Mouse (Mus musculus) stomach, embryonic 14.5 days (tissue): Measurements from ENCODE around the gene Faxc. TPM values are rescaled to one million over a fixed set of nuclear protein-coding genes. Genes with fewer than 3 reads are reported as not detected.

Experiments
- ATAC-seq: fragments of 200-750 bp; cut with Nextera tagmentation; 2 replicates; pipeline ENCODE4 v1.8.0; 2017; ENCODE audit warnings: low read depth, moderate TSS enrichment; ENCODE audit not compliant: insufficient number of reproducible peaks, insufficient read depth, low FRiP score
- H3K27ac ChIP-seq: fragments of 300-500 bp; sonication (generic); 2 replicates; pipeline ENCODE4 v1.5.1; 2014; ENCODE audit warnings: mild to moderate bottlenecking, low read length, moderate library complexity, mixed read lengths
- H3K27me3 ChIP-seq: fragments of 300-500 bp; sonication (generic); 2 replicates; pipeline ENCODE4 v1.6.1; 2014; ENCODE audit warnings: low read length, control low read depth, mixed read lengths; ENCODE audit not compliant: control insufficient read depth, insufficient read depth
- H3K36me3 ChIP-seq: fragments of 300-500 bp; sonication (generic); 2 replicates; pipeline ENCODE4 v1.6.1; 2014; ENCODE audit warnings: mild to moderate bottlenecking, control low read depth, low read length, moderate library complexity, mixed read lengths; ENCODE audit not compliant: control insufficient read depth, insufficient read depth
- H3K4me1 ChIP-seq: fragments of 300-500 bp; sonication (generic); 2 replicates; pipeline ENCODE4 v1.6.1; 2014; ENCODE audit warnings: low read length, control low read depth, mixed read lengths; ENCODE audit not compliant: control insufficient read depth, insufficient read depth
- H3K4me2 ChIP-seq: fragments of 300-500 bp; sonication (generic); replicated peaks from 2 replicates; pipeline ENCODE4 v1.6.1; 2014; ENCODE audit warnings: low read depth, low read length, control low read depth
- H3K4me3 ChIP-seq: fragments of 300-500 bp; sonication (generic); 2 replicates; pipeline ENCODE4 v1.5.1; 2014; ENCODE audit warnings: low read depth, low read length, control low read depth
- H3K9ac ChIP-seq: fragments of 300-500 bp; sonication (generic); replicated peaks from 2 replicates; pipeline ENCODE4 v1.6.1; 2014; ENCODE audit warnings: low read depth, mild to moderate bottlenecking, control low read depth, low read length, moderate library complexity, mixed read lengths
- H3K9me3 ChIP-seq: fragments of 300-500 bp; sonication (generic); 2 replicates; pipeline ENCODE4 v1.6.1; 2016; ENCODE audit warnings: low read depth, low read length, control low read depth; ENCODE audit not compliant: control insufficient read depth
- WGBS: fragments of 180-500 bp; shearing (Covaris S2); extraction: QIAGEN DNeasy Blood & Tissue Kit; methylation state at CpG from one replicate; pipeline ENCODE4 v1.1.7; 2014; 5-methylcytosine and 5-hydroxymethylcytosine counted together
- polyA plus RNA-seq: library from polyadenylated mRNA; unstranded; fragments of >200 nt; fragmentation: Nextera tagmentation; extraction: Ambion mirVana; gene quantifications from 2 replicates; pipeline ENCODE4 v1.2.1, GENCODE M21; 2014

Gene Faxc
- polyA plus RNA-seq, 1 experiment from 2014 or later = 6.6 TPM

DNA sequence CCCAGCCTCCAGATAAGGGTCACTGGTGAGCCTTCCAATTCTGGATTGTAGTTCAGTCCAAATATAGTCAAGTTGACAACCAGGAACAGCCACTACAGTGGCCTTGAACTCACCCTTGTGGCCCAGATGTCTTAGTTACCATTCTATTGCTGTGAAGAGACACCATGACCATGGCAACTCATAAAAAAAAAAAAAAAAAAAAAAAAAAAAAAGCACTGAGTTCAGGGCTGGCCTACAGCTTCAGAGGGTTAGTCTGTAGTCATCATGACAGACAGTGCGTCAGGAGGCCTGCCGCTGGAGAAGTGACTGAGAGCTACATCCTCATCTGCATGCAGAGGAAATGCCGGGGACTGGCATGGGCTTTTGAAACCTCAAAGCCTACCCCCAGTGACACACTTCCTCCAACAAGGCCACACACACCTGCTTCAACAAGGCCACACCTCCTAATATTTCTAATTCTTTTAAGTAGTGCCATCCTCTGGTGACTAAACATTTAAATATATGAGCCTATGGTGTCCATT is 58.5 kb downstream of the Faxc start:
- Histone ChIP-seq H3K36me3 (no peaks in the 10 kb centered on the region), H3K4me2 (no peak overlapping the region), H3K4me1 (no peaks in the 10 kb centered on the region), H3K27ac (no peak overlapping the region), H3K4me3 (no peak overlapping the region), H3K9me3 (no peaks in the 10 kb centered on the region), H3K27me3 (no peaks in the 10 kb centered on the region), H3K9ac (no peak overlapping the region)
- ATAC-seq = no peak
- 91% methylated on average over 3 of the region's 3 CpGs for WGBS

- no peak overlapping the region for H3K27ac ChIP-seq
- no peak for ATAC-seq
- no peak overlapping the region for H3K4me3 ChIP-seq
- H3K9me3 ChIP-seq = no peaks in the 10 kb centered on the region
- H3K9ac ChIP-seq = no peak overlapping the region
- 29% methylated on average over 3 of the region's 3 CpGs for WGBS
- H3K4me2 ChIP-seq = no peak overlapping the region
- H3K27me3 ChIP-seq = no peaks in the 10 kb centered on the region
- no peaks in the 10 kb centered on the region for H3K36me3 ChIP-seq
- no peaks in the 10 kb centered on the region for H3K4me1 ChIP-seq
Measured at GRCm38 (mm10) chr4:21990580-21991235, 59.6 kb downstream of the Faxc start.

- H3K4me3 ChIP-seq = no peak overlapping the region
- H3K9me3 ChIP-seq = no peaks in the 10 kb centered on the region
- ATAC-seq = no peak
- no peak overlapping the region for H3K4me2 ChIP-seq
- H3K27me3 ChIP-seq = no peaks in the 10 kb centered on the region
- H3K36me3 ChIP-seq = no peaks in the 10 kb centered on the region
- H3K4me1 ChIP-seq = no peaks in the 10 kb centered on the region
- H3K27ac ChIP-seq = no peak overlapping the region
- WGBS = 11% methylated on average over 9 of the region's 9 CpGs
- no peak overlapping the region for H3K9ac ChIP-seq
Measured at GRCm38 (mm10) chr4:22017656-22018379, 86.7 kb downstream of the Faxc start.

- Histone ChIP-seq H3K4me2 (no peak overlapping the region), H3K27ac (no peak overlapping the region), H3K4me3 (no peak overlapping the region), H3K9ac (no peak overlapping the region), H3K9me3 (no peaks in the 10 kb centered on the region), H3K4me1 (no peaks in the 10 kb centered on the region), H3K27me3 (no peaks in the 10 kb centered on the region), H3K36me3 (no peaks in the 10 kb centered on the region)
- 58% methylated on average over 5 of the region's 5 CpGs for WGBS
- ATAC-seq = no peak
Measured at GRCm38 (mm10) chr4:22018414-22018813, 87.3 kb downstream of the Faxc start.

GRCm38 (mm10) chr4:22029951-22030350 is 98.8 kb downstream of the Faxc start:
- Histone ChIP-seq H3K9ac (no peak overlapping the region), H3K36me3 (no peaks in the 10 kb centered on the region), H3K4me1 (no peaks in the 10 kb centered on the region), H3K4me2 (no peak overlapping the region), H3K9me3 (no peaks in the 10 kb centered on the region), H3K4me3 (no peak overlapping the region), H3K27me3 (no peaks in the 10 kb centered on the region), H3K27ac (no peak overlapping the region)
- ATAC-seq = no peak
- 83% methylated on average over 2 of the region's 2 CpGs for whole genome bisulfite sequencing

Other genes starting within 250 kb of the Faxc start
- not detected in 2 replicates for gene Prdm13, start 245.4 kb upstream of the Faxc start, polyA plus RNA-seq
- gene Ccnc, start 203.6 kb upstream of the Faxc start, polyA plus RNA-seq = 46.7 and 49.7 TPM in 2 replicates
- gene Usp45, start 164.2 kb upstream of the Faxc start, polyA plus RNA-seq = 13.2 and 15.0 TPM in 2 replicates
- gene Tstd3, start 164.1 kb upstream of the Faxc start, polyA plus RNA-seq = 15.6 and 17.8 TPM in 2 replicates
- gene Pnisr, start 83.7 kb upstream of the Faxc start, polyA plus RNA-seq = 206 and 216 TPM in 2 replicates
- gene Coq3, start 51.7 kb upstream of the Faxc start, polyA plus RNA-seq = 13.1 and 13.3 TPM in 2 replicates